Mouse (Mus musculus): ENCODE results near the gene Card6. TPM values are rescaled to one million over a fixed set of nuclear protein-coding genes. Genes with fewer than 3 reads are reported as not detected.

Gene Card6
- polyA plus RNA-seq (2015; fragmentation: Nextera tagmentation; extraction: Ambion mirVana): 0.71 and 0.79 TPM in 2 replicates

DNA sequence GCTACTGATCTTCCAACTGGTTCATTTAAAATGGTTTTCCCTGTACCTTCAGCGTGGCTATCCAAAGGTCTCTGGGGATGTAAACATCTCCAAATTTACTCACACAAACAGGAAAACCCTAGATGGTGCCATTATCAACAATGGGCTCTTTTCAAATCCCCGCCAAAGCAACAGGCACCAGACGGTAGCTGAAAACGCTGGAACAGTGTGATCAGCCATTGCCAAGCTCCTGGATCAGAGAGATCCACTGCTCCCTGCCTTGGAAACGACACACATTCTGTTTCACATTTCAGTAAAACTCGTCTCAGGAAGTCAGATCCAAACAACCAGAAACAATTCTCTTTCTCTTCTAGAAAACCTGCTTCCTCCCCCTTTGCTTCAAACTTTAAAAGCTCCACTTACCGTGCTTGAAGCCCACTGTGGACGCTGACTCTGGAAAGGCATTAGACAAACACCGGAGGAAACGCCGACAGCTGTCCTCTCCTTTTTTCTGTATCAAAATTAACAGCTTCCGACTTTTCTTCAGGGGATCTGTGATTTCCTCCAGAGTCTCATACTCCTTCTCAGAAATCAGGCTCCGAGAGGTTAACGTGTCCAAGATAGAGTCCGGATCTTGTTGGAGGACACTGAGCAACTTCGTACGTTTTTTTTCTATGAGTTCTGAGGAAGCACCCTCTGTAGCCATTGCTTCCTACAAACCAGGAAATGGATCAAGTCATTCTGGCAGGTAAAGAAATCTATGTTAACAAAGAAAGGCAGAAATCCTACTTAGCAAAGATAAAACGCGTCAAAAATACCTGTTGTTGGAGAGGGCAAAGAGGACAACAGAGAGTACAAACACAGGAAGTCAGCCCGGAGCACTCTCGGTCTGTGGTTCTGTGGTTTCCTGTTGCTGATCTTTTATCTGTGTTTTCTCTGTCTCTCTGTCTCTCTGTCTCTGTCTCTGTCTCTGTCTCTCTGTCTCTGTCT, at the start of gene Card6:
TSS of gene Card6 (minus strand) at position 854 of the 969 bp plus-strand sequence.

DNA sequence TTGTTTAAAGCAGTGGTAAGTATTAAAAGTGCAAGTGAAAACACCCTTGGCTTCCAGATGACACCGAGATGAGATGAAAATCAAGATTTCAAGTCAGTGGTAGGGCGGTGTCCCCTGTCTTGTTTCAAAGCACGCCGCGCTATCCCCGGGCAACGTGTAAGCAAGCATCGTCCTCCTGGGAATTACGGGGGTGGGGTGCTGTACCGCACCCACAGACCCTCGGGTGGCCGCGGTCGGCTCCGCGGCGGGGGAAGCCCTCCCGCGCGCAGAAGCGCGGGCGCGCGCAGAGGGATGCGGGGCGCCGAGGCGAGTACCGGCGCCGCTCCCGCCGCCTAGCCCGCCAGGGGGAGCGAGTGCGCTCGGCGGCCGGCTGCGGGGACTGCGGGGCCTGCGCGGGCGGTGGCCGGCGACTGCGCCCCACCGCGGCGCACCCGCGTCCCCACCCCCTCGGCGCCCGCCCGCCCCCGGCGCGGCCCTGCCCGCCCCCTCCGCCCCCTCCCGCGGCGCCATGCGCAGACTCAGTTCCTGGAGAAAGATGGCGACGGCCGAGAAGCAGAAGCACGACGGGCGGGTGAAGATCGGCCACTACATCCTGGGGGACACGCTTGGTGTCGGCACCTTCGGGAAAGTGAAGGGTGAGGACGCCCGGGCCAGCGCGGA, 35.2 kb upstream of the Card6 start, which contains the start of gene Prkaa1:
TSS of gene Prkaa1 (plus strand) at position 501 of the 660 bp plus-strand sequence.

DNA sequence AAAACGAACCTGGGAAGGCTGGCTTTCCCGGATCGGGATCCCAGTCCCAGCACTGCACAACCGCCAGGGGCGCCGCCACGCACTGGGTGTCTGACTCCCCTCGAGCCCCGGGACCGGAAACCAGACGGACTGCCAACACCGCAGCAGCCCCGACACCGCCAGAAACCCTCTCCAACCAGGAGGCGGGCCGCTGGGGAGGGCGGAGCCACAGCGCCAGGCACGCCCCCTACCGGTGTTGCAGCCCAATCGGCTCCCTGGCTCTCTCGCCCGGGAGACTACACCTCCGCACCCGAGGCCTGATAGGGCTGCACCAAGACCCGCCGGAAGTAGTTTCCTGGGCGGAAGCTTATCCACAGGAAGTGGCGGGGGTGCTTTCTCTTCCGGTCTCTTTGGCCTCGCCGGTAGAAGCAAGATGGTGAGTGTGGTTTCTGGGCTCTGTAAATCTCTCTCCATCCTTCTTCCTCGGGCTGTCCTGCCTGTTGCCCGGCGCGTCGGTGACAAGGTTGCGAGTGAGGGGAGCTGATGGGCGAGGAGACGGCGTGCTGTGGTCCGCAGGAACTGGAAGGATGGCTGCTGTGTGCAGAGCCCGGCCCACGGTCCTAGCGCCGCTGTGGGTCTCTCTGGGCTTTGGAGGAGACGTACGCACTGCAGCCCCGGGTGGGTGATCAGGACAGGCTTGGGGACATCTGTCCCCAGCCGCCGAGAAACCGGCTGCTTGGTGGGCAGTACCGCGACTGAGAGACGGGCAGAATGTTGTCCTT, 8.1 kb upstream of the Card6 start, which contains the start of gene Rpl37:
TSS of gene Rpl37 (plus strand) at position 376 of the 761 bp plus-strand sequence.

DNA sequence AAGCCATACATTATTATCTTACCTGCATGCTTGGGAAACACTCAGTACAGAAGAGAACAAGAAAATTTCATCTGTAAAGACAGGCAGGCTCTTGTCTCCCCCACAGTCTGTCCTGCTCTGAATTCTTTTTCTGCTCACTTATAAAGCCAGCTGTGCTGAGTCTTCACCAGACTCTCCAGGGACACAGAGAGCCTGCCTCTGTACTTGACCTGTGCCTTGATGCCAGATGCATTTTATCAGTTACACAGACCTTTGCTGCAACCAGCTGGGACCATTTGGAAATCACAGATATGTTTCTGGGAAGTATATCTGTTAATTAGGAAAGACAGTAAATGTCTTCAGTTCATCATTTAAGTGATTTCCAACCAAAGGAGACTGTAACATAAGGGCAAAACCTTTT, 44.7 kb downstream of the Card6 start, which contains the start of gene C7:
TSS of gene C7 (minus strand) at position 106 of the 400 bp plus-strand sequence.

Other genes with a start within 250 kb of the Card6 start
- gene Mroh2b, start 209.8 kb downstream of the Card6 start, polyA plus RNA-seq (2015; fragmentation: Nextera tagmentation; extraction: Ambion mirVana): not detected in 2 replicates
- gene C7, start 44.8 kb downstream of the Card6 start, polyA plus RNA-seq (2015; fragmentation: Nextera tagmentation; extraction: Ambion mirVana): not detected in 2 replicates
- 360 and 431 TPM in 2 replicates for gene Rpl37, start 8.1 kb upstream of the Card6 start, polyA plus RNA-seq (2015; fragmentation: Nextera tagmentation; extraction: Ambion mirVana)
- gene Prkaa1, start 35.3 kb upstream of the Card6 start, polyA plus RNA-seq (2015; fragmentation: Nextera tagmentation; extraction: Ambion mirVana): 12.6 and 13.6 TPM in 2 replicates
- gene Ttc33, start 77.0 kb upstream of the Card6 start, polyA plus RNA-seq (2015; fragmentation: Nextera tagmentation; extraction: Ambion mirVana): 42.5 and 45.6 TPM in 2 replicates
- gene Ptger4, start 135.6 kb upstream of the Card6 start, polyA plus RNA-seq (2015; fragmentation: Nextera tagmentation; extraction: Ambion mirVana): 6.7 and 6.8 TPM in 2 replicates